11 mouse cellular contexts compared by ENCODE assay signal in the genomic region with DNA sequence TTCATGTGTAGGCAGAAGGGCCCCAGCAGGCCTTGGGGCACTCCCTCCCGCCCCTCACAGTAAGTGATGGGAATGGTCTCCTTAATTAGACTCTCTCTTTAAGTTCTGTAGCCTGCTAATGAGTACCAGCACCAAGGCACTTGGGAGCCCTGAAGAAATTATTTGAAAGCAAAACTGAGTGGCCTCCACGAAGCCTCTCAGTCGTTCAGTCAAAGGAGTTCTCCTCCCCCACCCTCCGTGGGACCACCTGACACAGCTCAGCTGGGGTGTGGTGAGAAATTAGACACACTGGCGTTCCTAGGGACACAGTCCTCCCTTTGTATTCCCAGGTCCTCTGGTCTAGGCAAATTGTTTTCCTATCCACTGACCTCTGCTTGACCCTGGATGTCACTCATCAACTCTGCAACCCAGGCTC.
A peak's percentile ranks its signal among the peaks of the same experiment; 100 is the strongest.
DNase-seq lines count a peak whose midpoint lies in the region; ATAC-seq lines count a peak whose summit lies in the region.
"Had no signal": no experiment of that assay in that cellular context is flagged by ENCODE, and none has a peak within 500 bp of the region (broad histone marks: within the 10 kb centered on the region; RNA-seq: fewer than 3 reads in every experiment).

No protein-coding gene starts in this region.

- DNase-seq in kidney, postnatal 25 days, result no peak
- DNase-seq in embryo, embryonic 11 days, result peak; percentile 79
- DNase-seq in hindlimb bud, embryonic 11.5 days (ENCODE audit: extremely low spot score, low read depth, low spot score), result peak; percentile 33
- peak; percentile 93 for DNase-seq in retina, postnatal 1 day
- DNase-seq in adrenal gland, postnatal 4 days (ENCODE audit: low spot score in 2 of 2), result no peak
- DNase-seq in adipocyte (ENCODE audit: low spot score), result no peak
- DNase-seq: lung, postnatal 10 days had no signal

- WGBS in kidney, embryonic 16.5 days, result 18% methylated on average over 5 of the region's 5 CpGs

- H3K4me3 ChIP-seq in kidney, embryonic 16.5 days (ENCODE audit: low read length), result no peak overlapping the region
- H3K4me3 ChIP-seq: intestine, embryonic 15.5 days; layer of hippocampus, adult 2 months; limb, embryonic 13.5 days had no signal

- H3K36me3 ChIP-seq in kidney, embryonic 16.5 days (ENCODE audit: insufficient read depth, low read length), result no peaks in the 10 kb centered on the region
- H3K36me3 ChIP-seq: intestine, embryonic 15.5 days; limb, embryonic 13.5 days had no signal

- peak; percentile 77 for ATAC-seq in kidney, embryonic 16.5 days (ENCODE audit: low FRiP score, low TSS enrichment)
- ATAC-seq: intestine, embryonic 15.5 days had no signal

- H3K27me3 ChIP-seq in kidney, embryonic 16.5 days (ENCODE audit: insufficient read depth, low read length), result no peaks in the 10 kb centered on the region
- H3K27me3 ChIP-seq: intestine, embryonic 15.5 days had no signal

- H3K9ac ChIP-seq in kidney, embryonic 16.5 days (replicated peaks; ENCODE audit: low read length), result no peak overlapping the region
- H3K9ac ChIP-seq: intestine, embryonic 15.5 days; limb, embryonic 13.5 days had no signal

- H3K4me2 ChIP-seq in kidney, embryonic 16.5 days (replicated peaks; ENCODE audit: low read depth, low read length), result no peak overlapping the region
- H3K4me2 ChIP-seq: intestine, embryonic 15.5 days; limb, embryonic 13.5 days had no signal

- H3K9me3 ChIP-seq in kidney, embryonic 16.5 days (ENCODE audit: low read length), result no peaks in the 10 kb centered on the region
- H3K9me3 ChIP-seq: intestine, embryonic 15.5 days; limb, embryonic 13.5 days had no signal

- H3K4me1 ChIP-seq in kidney, embryonic 16.5 days (ENCODE audit: insufficient read depth, low read length), result peaks cover 4% of the 10 kb centered on the region; the same call in 1 of the 2 replicates

- H3K27ac ChIP-seq in kidney, embryonic 16.5 days (ENCODE audit: low read length), result no peak overlapping the region
- H3K27ac ChIP-seq: intestine, embryonic 15.5 days; layer of hippocampus, adult 2 months; limb, embryonic 13.5 days had no signal

Comparison
In these comparisons a context has a peak if more than half of its experiments do, and no peak if none do; other contexts are left out.
1. DNase-seq: peak in embryo, embryonic 11 days (single experiment), hindlimb bud, embryonic 11.5 days (single experiment) and retina, postnatal 1 day (single experiment); none in kidney, postnatal 25 days (0 of 2), adrenal gland, postnatal 4 days (0 of 2) and adipocyte (single experiment).